Mouse (Mus musculus) left cerebral cortex, postnatal 36 days (tissue): ENCODE data around the gene Tuba1a. TPM values are rescaled to one million over a fixed set of nuclear protein-coding genes. Genes with fewer than 3 reads are reported as not detected.

Source experiments
- DNase-seq, 2 experiments: peaks; one replicate each; pipeline ENCODE4 v3.0.0; 2021 to 2022; ENCODE audit warnings: low spot score in 2 of 2, mixed read lengths in 1 of 2
- intact Hi-C: fragments of 180-260 bp; cut with DNase I; formaldehyde crosslinking; loops from one replicate; pipeline ENCODE4 v1.15.1; 2025
- total RNA-seq, 2 experiments: library from RNA; stranded (reverse); gene quantifications; 2 replicates each; pipeline ENCODE4 v1.2.3; 2021

Tuba1a gene
- total RNA-seq: 1,000 to 10,000 TPM in 1 of 2 experiments, 100 to 1,000 TPM in 1; 932 to 1,107 TPM

GRCm38 (mm10) chr15:98953401-98954356 is at the start of gene Tuba1a, which contains the start of gene Gm49450:
Gene Tuba1a, minus strand, starts transcription at chr15:98953703.
Gene Gm49450, minus strand, starts transcription at chr15:98953551.
- peak; percentile 95 to 96 for DNase-seq
- intact Hi-C loops: loop anchor here (1.0 to 2.0 kb wide), 3 partner anchors 15 to 40 kb away; partner anchors contain the start of gene Tuba1b

- DNase-seq: no peak
- intact Hi-C loops: no loop called here
These were observed 48.0 kb upstream of the Tuba1a start for GRCm38 (mm10) chr15:99001451-99001931.

- intact Hi-C loops: no loop called here
These were observed 47.2 kb upstream of the Tuba1a start for GRCm38 (mm10) chr15:99000535-99001283.

DNA sequence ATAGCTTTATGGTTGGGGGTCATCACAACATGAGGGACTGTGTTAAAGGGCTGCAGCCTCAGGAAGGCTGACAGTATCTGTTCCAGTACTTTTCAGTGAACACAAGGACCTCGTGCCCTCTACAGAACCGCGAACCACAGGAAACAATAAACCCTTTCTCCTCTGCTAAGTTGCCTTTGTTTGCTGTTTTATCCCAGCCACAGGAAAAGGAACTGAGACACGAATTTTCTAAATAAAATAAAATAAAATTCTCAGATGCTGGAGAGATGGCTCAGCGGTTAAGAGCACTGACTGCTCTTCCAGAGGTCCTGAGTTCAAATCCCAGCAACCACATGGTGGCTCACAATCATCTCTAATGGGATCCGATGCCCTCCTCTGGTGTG is 45.3 kb upstream of the Tuba1a start:
- no peak for DNase-seq
- intact Hi-C loops: no loop called here

More at GRCm38 (mm10) chr15:99000535-99001283, 47.2 kb upstream of the Tuba1a start:
- peak in 1 of 2 experiments; percentile 50 for DNase-seq

GRCm38 (mm10) chr15:98997938-98998774 is 44.7 kb upstream of the Tuba1a start:
- no peak for DNase-seq
- intact Hi-C loops: no loop called here

- no peak for DNase-seq
- intact Hi-C loops: no loop called here
These were observed 43.3 kb upstream of the Tuba1a start for GRCm38 (mm10) chr15:98996840-98997239.

- DNase-seq: no peak
- intact Hi-C loops: no loop called here
These were observed 41.5 kb upstream of the Tuba1a start for GRCm38 (mm10) chr15:98994957-98995520.

DNA sequence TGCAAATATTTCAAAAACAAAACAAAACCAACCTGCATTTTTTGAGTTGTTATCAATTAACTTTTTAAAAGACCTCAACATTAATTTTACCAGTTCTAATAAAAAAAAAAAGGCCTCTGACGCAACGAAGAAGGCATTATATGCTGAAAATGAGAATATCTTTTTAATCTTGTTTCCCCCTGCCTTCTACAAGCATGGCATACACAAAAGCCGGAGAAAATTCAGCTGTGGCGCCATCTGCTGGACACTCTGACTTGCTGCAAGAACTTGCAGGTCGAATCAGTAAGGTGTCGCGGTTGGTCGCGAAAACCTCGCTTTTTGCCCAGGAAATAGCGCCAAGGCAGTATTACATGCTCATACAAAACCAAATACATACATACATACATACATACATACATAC is 40.4 kb upstream of the Tuba1a start:
- intact Hi-C loops: loop anchor here (1.0 to 2.0 kb wide), 3 partner anchors 41 to 101 kb away; partner anchors contain the start of genes Gm49450, Tuba1a and Tuba1b

GRCm38 (mm10) chr15:98993093-98993793 is 39.7 kb upstream of the Tuba1a start:
- intact Hi-C loops: loop anchor here (1.0 to 2.0 kb wide), 3 partner anchors 40 to 100 kb away; partner anchors contain the start of genes Gm49450, Tuba1a and Tuba1b
- DNase-seq: peak; percentile 95 to 96

More for the DNA sequence above, 40.4 kb upstream of the Tuba1a start:
- peak; percentile 77 to 83 for DNase-seq

DNA sequence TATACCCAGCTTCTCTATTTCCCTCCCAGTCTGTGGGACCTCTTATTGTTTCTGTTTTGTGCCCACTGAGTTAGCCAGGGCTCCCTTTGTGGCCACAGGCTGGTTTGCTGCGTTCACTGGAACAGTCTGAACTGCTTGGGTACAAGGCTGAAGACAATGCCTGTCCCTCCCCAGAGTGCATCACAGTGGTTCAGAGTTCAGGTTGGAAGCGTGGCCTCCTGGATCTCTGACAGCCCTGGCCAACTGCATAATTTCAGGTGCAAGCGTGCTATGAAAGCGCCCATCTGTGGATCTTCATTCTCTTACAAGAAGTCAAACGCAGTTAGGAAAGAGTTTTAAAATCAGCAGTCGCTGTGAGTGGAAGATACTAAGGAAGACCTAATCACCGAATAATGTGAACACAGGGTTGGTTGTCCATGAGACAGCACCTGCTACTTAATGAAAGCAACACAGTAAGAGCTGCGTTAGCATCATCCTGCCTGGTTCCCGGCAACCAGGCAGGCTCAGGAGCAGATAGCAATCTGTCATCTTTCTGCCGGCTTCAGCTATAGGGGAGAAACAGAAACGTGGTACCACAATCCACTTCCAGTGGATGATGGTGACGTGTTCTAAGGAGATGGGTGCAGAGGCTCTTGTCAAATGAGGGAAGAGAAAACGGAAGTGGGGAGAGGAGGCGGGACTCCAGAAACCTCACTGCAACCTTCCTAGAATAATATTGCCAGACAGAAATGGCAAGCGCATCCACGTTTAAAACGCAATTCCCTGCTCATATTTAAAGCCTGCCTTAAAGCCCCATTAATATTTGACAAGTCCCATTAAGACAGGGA is 38.8 kb upstream of the Tuba1a start:
- intact Hi-C loops: loop anchor here (2.0 kb wide), 1 partner anchor 99 kb away; no protein-coding TSS in a partner anchor
- DNase-seq: peak; percentile 69 to 76

GRCm38 (mm10) chr15:98991540-98992050 is 38.1 kb upstream of the Tuba1a start:
- DNase-seq: no peak
- intact Hi-C loops: loop anchor here (2.0 kb wide), 1 partner anchor 99 kb away; no protein-coding TSS in a partner anchor

- DNase-seq: no peak
- intact Hi-C loops: no loop called here
These were observed 37.4 kb upstream of the Tuba1a start for GRCm38 (mm10) chr15:98990669-98991539.

- no peak for DNase-seq
- intact Hi-C loops: no loop called here
These were observed 36.4 kb upstream of the Tuba1a start for GRCm38 (mm10) chr15:98989701-98990430.

GRCm38 (mm10) chr15:98988787-98989186 is 35.3 kb upstream of the Tuba1a start:
- DNase-seq: no peak
- intact Hi-C loops: no loop called here

DNA sequence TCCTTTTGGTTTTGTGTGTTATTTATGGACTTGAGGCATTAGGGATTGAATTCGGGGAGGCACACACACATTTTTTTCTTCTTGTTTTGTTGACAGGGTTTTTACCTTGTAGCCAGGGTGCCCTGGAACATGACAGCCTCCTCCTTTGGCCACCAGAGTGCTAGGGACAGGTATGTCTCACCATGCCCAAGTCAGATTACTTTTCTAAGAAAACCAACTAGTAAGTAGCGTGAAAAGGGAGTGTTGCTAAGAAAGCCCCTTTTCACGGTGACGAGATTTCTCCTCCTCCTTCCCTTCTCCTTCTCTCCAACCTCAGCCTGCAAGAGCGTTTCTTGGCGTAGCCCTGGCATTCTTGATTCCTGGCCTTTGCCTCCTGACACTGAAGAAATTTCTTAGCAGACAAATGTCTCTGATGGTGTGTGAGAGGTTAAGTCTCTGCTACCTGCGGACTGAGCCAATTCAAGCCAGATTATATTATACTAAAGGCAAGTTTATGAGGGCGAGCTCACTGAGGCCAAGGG is 34.2 kb upstream of the Tuba1a start:
- DNase-seq: no peak

More for the DNA sequence above, 34.2 kb upstream of the Tuba1a start:
- intact Hi-C loops: no loop called here
